Mouse (Mus musculus) brain, embryonic 14.5 days (tissue): Measurements from ENCODE around the gene Brdt.

Experiments
- CTCF ChIP-seq: fragments of 200-500 bp; IDR thresholded peaks from 2 replicates; pipeline ENCODE4 v1.5.1; 2012; ENCODE audit warnings: inconsistent platforms, mild to moderate bottlenecking, moderate library complexity, borderline replicate concordance; ENCODE audit not compliant: insufficient read depth, insufficient read length; ENCODE audit errors: extremely low read depth
- POLR2A ChIP-seq: fragments of 200-500 bp; IDR thresholded peaks from 2 replicates; pipeline ENCODE4 v1.6.1; 2012; ENCODE audit warnings: mild to moderate bottlenecking, inconsistent platforms, borderline replicate concordance; ENCODE audit not compliant: poor library complexity, insufficient read depth, insufficient read length, severe bottlenecking; ENCODE audit errors: extremely low read depth

GRCm38 (mm10) chr5:107283935-107284524 lies 46.9 kb upstream of the Brdt start:
- TF ChIP-seq CTCF (no peak), POLR2A (no peak)
